21 mouse cellular contexts compared by ENCODE assay signal in the genomic region with DNA sequence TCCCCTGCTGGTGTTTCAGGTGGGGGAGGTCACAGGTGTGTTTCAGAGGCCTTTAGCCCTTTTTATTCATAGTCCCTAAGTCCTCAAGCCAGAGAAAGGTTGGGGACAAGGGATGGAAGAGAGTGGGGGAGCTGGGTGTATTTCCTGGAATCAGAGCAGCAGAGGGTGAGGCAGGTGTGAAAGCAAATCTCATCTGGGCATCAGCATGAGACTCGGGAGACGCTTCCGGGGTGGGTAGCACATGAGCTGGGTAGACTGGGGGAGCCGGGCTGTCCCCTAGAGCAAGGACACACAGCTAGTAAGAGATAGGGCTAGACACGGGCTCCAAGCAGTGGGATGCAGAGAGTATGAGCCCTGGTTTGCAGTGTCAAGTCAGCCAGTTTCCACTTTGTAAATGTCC. TPM values are rescaled to one million over a fixed set of nuclear protein-coding genes. Genes with fewer than 3 reads are reported as not detected.
A peak's percentile ranks its signal among the peaks of the same experiment; 100 is the strongest.
DNase-seq lines count a peak whose midpoint lies in the region; ATAC-seq and TF ChIP-seq lines count a peak whose summit lies in the region.
"Had no signal": no experiment of that assay in that cellular context is flagged by ENCODE, and none has a peak within 500 bp of the region (broad histone marks: within the 10 kb centered on the region; RNA-seq: fewer than 3 reads in every experiment).

No protein-coding gene starts in this region.

- TF ChIP-seq POLR2A in thymus, adult 2 months (IDR thresholded peaks at IDR 0.05; ENCODE audit: control insufficient read depth, extremely low read depth, insufficient read depth, low read length, poor library complexity) = no peak

- ATAC-seq in activated CD4-positive, CD25-positive, alpha-beta regulatory T cell, adult 4 months = peak; percentile 70
- ATAC-seq: forebrain, embryonic 13.5 days; forebrain, postnatal 0 days; hindbrain, embryonic 16.5 days had no signal

- peak; percentile 48 for DNase-seq in thymus, adult 2 months
- no peak for DNase-seq in thymus, adult 18-20 months
- DNase-seq in natural killer cell, adult 2 months (ENCODE audit: low spot score in 2 of 2) = peak; percentile 58 to 72
- DNase-seq in thymus, postnatal 4 days = peak; percentile 58
- DNase-seq in layer of hippocampus, adult 11-12 months (ENCODE audit: low spot score) = no peak
- DNase-seq in left cerebral cortex, adult 18-20 months (ENCODE audit: low spot score in 2 of 2) = no peak
- no peak for DNase-seq in layer of hippocampus, adult 9-10 months (ENCODE audit: low spot score)
- DNase-seq: adrenal gland, adult 2 months; adrenal gland, postnatal 25 days; cerebellum, adult 18-20 months; cerebellum, adult 9-11 months; forebrain, postnatal 0 days; heart, adult 18-20 months; heart, postnatal 10 days; heart, postnatal 4 days had no signal

- no peaks in the 10 kb centered on the region for H3K36me3 ChIP-seq in thymus, adult 2 months (ENCODE audit: control insufficient read depth, insufficient read depth, low read length)
- H3K36me3 ChIP-seq: embryonic facial prominence, embryonic 10.5 days; heart, embryonic 10.5 days; hindbrain, embryonic 12.5 days had no signal

- no peak overlapping the region for H3K27ac ChIP-seq in thymus, adult 2 months (ENCODE audit: control insufficient read depth, insufficient read depth, low read length)
- H3K27ac ChIP-seq: embryonic facial prominence, embryonic 10.5 days; forebrain, embryonic 13.5 days; heart, embryonic 10.5 days; hindbrain, embryonic 12.5 days had no signal

- no peaks in the 10 kb centered on the region for H3K27me3 ChIP-seq in thymus, adult 2 months (ENCODE audit: control insufficient read depth, insufficient read depth, low read length)
- H3K27me3 ChIP-seq: hindbrain, embryonic 12.5 days had no signal

- no peak for TF ChIP-seq CTCF in thymus, adult 2 months (IDR thresholded peaks at IDR 0.05; ENCODE audit: borderline replicate concordance, control insufficient read depth, extremely low read depth, insufficient read depth, low read length, poor library complexity)

- H3K4me3 ChIP-seq in thymus, adult 2 months (ENCODE audit: control insufficient read depth, insufficient read depth, low read length) = no peak overlapping the region
- H3K4me3 ChIP-seq: embryonic facial prominence, embryonic 10.5 days; forebrain, embryonic 13.5 days; heart, embryonic 10.5 days; hindbrain, embryonic 12.5 days had no signal

- peaks cover 55% of the 10 kb centered on the region for H3K4me1 ChIP-seq in thymus, adult 2 months (replicated peaks; ENCODE audit: control insufficient read depth, insufficient read depth, low read length)
- H3K4me1 ChIP-seq: forebrain, embryonic 13.5 days; hindbrain, embryonic 12.5 days had no signal

- WGBS in thymus, adult 2 months = 18% methylated on average over 5 of the region's 5 CpGs

RNA-seq across cellular contexts. Expression of a gene that starts 16.7 kb away (rescaled TPM):
- polyA plus RNA-seq in thymus, adult 2 months (2012; rRNA removed) = 24.6 and 34.2 TPM in 2 replicates
- 10 to 100 TPM; 12.8 to 17.6 TPM for polyA plus RNA-seq in activated CD4-positive, CD25-positive, alpha-beta regulatory T cell, adult 4 months (2017; shearing (Covaris generic))
- under 1 TPM in 1 of 2 experiments, not detected in 1; 0.12 TPM for total RNA-seq in left cerebral cortex, adult 18-20 months (2021)
- total RNA-seq: forebrain, postnatal 0 days had no signal
- polyA plus RNA-seq: forebrain, embryonic 13.5 days; forebrain, postnatal 0 days; hindbrain, embryonic 16.5 days had no signal

Comparison
In these comparisons a context has a peak if more than half of its experiments do, and no peak if none do; other contexts are left out.
1. DNase-seq: peak in thymus, adult 2 months (single experiment), natural killer cell, adult 2 months (2 of 2) and thymus, postnatal 4 days (single experiment); none in thymus, adult 18-20 months (0 of 2), layer of hippocampus, adult 11-12 months (single experiment), left cerebral cortex, adult 18-20 months (0 of 2) and layer of hippocampus, adult 9-10 months (single experiment).